Mouse (Mus musculus) liver, postnatal 0 days (tissue): ENCODE results near the gene Bzw2. TPM values are rescaled to one million over a fixed set of nuclear protein-coding genes. Genes with fewer than 3 reads are reported as not detected.

ENCODE experiments used
- ATAC-seq: fragments of 200-750 bp; cut with Nextera tagmentation; 2 replicates; pipeline ENCODE4 v1.8.0; 2017; ENCODE audit warnings: mild to moderate bottlenecking, moderate library complexity
- DNase-seq: peaks from one replicate; pipeline ENCODE4 v3.0.0-alpha.2; 2016
- H3K27ac ChIP-seq: fragments of 300-500 bp; sonication (generic); 2 replicates; pipeline ENCODE4 v1.5.1; 2014; ENCODE audit warnings: antibody characterized with exemption, moderate library complexity, mild to moderate bottlenecking, low read depth
- H3K27me3 ChIP-seq: fragments of 300-500 bp; sonication (generic); 2 replicates; pipeline ENCODE4 v1.6.1; 2014; ENCODE audit warnings: low read length, control low read depth, mixed read lengths; ENCODE audit not compliant: insufficient read depth
- H3K36me3 ChIP-seq: fragments of 300-500 bp; sonication (generic); replicated peaks from 2 replicates; pipeline ENCODE4 v1.6.1; 2014; ENCODE audit warnings: mild to moderate bottlenecking, control low read depth, low read length, moderate library complexity, mixed read lengths; ENCODE audit not compliant: insufficient read depth
- H3K4me1 ChIP-seq: fragments of 300-500 bp; sonication (generic); 2 replicates; pipeline ENCODE4 v1.6.1; 2014; ENCODE audit warnings: antibody characterized with exemption, mild to moderate bottlenecking, control low read depth; ENCODE audit not compliant: insufficient read depth
- H3K4me2 ChIP-seq: fragments of 300-500 bp; sonication (generic); 2 replicates; pipeline ENCODE4 v1.6.1; 2014; ENCODE audit warnings: low read depth, mild to moderate bottlenecking, low read length, moderate library complexity, mixed read lengths
- H3K4me3 ChIP-seq: fragments of 300-500 bp; sonication (generic); 2 replicates; pipeline ENCODE4 v1.5.1; 2014; ENCODE audit warnings: low read depth, low read length
- H3K9ac ChIP-seq: fragments of 300-500 bp; sonication (generic); replicated peaks from 2 replicates; pipeline ENCODE4 v1.6.1; 2014; ENCODE audit warnings: mild to moderate bottlenecking, moderate library complexity
- H3K9me3 ChIP-seq: fragments of 300-500 bp; sonication (generic); 2 replicates; pipeline ENCODE4 v1.6.1; 2016; ENCODE audit warnings: mild to moderate bottlenecking, control low read depth, low read length, mixed read lengths
- CTCF ChIP-seq: sonication (generic); IDR thresholded peaks from 2 replicates; pipeline ENCODE4 v1.5.1; 2016; ENCODE audit warnings: antibody characterized with exemption, low read depth
- EP300 ChIP-seq: IDR thresholded peaks from 2 replicates; pipeline ENCODE4 v1.6.1; 2016; ENCODE audit warnings: antibody characterized with exemption, low read depth, mild to moderate bottlenecking
- WGBS: fragments of 180-500 bp; shearing (Covaris S2); extraction: QIAGEN DNeasy Blood & Tissue Kit; methylation state at CpG from one replicate; pipeline ENCODE4 v1.1.7; 2014; ENCODE audit not compliant: insufficient replicate concordance; 5-methylcytosine and 5-hydroxymethylcytosine counted together
- polyA plus RNA-seq: library from polyadenylated mRNA; unstranded; fragments of >200 nt; fragmentation: Nextera tagmentation; extraction: Ambion mirVana; gene quantifications from 2 replicates; pipeline ENCODE4 v1.2.1, GENCODE M21; 2015

Bzw2 gene
- polyA plus RNA-seq, 1 experiment from 2014 or later = 29.6 TPM

- Histone ChIP-seq H3K4me3 (no peak overlapping the region), H3K9me3 (no peaks in the 10 kb centered on the region), H3K4me2 (no peak overlapping the region), H3K4me1 (peaks cover 5% of the 10 kb centered on the region), H3K27me3 (0 out of 2 replicates have a peak, but pooled peaks cover 3% of the 10 kb centered on the region), H3K9ac (no peak overlapping the region), H3K36me3 (no peaks in the 10 kb centered on the region), H3K27ac (no peak overlapping the region)
- no peak for TF ChIP-seq EP300
- 80% methylated on average over 2 of the region's 2 CpGs for WGBS
- ATAC-seq (no peak), DNase-seq (no peak)
Measured at GRCm38 (mm10) chr12:36044691-36045090, 113.2 kb downstream of the Bzw2 start.

GRCm38 (mm10) chr12:36042348-36042778 lies 115.5 kb downstream of the Bzw2 start, which contains the start of gene Tspan13:
TSS of gene Tspan13 (minus strand) at chr12:36042500.
- peak; percentile 26 for TF ChIP-seq CTCF
- TF ChIP-seq EP300 = no peak
- under 1% methylated on average over 30 of the region's 35 CpGs for WGBS
- H3K9me3 ChIP-seq = no peaks in the 10 kb centered on the region
- peak within 1 kb of the TSS; percentile 79 for H3K9ac ChIP-seq
- 0 out of 2 replicates have a peak, but pooled peaks cover 3% of the 10 kb centered on the region for H3K27me3 ChIP-seq
- H3K27ac ChIP-seq = peak within 1 kb of the TSS; percentile 55
- no peaks in the 10 kb centered on the region for H3K36me3 ChIP-seq
- ATAC-seq (peak; percentile 92), DNase-seq (peak; percentile 87)
- H3K4me1 ChIP-seq = peaks cover 5% of the 10 kb centered on the region
- peak within 1 kb of the TSS; percentile 100 for H3K4me2 ChIP-seq
- peak within 1 kb of the TSS; percentile 85 for H3K4me3 ChIP-seq

Other genes starting within 250 kb of the Bzw2 start
- gene Agr3, start 232.5 kb downstream of the Bzw2 start, polyA plus RNA-seq = not detected in 2 replicates
- not detected in 2 replicates for gene Agr2, start 165.2 kb downstream of the Bzw2 start, polyA plus RNA-seq
- 18.3 and 19.7 TPM in 2 replicates for gene Tspan13, start 115.6 kb downstream of the Bzw2 start, polyA plus RNA-seq
- gene Ankmy2, start 966 bp downstream of the Bzw2 start, polyA plus RNA-seq = 5.9 and 6.4 TPM in 2 replicates
- gene Lrrc72, start 95.3 kb upstream of the Bzw2 start, polyA plus RNA-seq = not detected in 2 replicates
- 0.06 and 0.15 TPM in 2 replicates for gene Sostdc1, start 156.1 kb upstream of the Bzw2 start, polyA plus RNA-seq
- 2.0 and 2.1 TPM in 2 replicates for gene Ispd, start 223.4 kb upstream of the Bzw2 start, polyA plus RNA-seq
- gene D630036H23Rik, start 224.1 kb upstream of the Bzw2 start, polyA plus RNA-seq = 1.5 and 1.6 TPM in 2 replicates